Mouse (Mus musculus) midbrain, embryonic 10.5 days (tissue): ENCODE results near the gene Arfip2. TPM values are rescaled to one million over a fixed set of nuclear protein-coding genes. Genes with fewer than 3 reads are reported as not detected.

ENCODE experiments used
- DNase-seq: peaks from one replicate; pipeline ENCODE4 v3.0.0-alpha.2; 2017; ENCODE audit warnings: low spot score
- H3K27ac ChIP-seq: fragments of 300-500 bp; sonication (generic); replicated peaks from 2 replicates; pipeline ENCODE4 v1.5.1; 2016; ENCODE audit warnings: mild to moderate bottlenecking
- H3K27me3 ChIP-seq: fragments of 300-500 bp; sonication (generic); 2 replicates; pipeline ENCODE4 v1.6.1; 2016; ENCODE audit warnings: low read depth, mild to moderate bottlenecking; ENCODE audit not compliant: poor library complexity, severe bottlenecking
- H3K36me3 ChIP-seq: fragments of 300-500 bp; sonication (generic); 2 replicates; pipeline ENCODE4 v1.6.1; 2016; ENCODE audit warnings: mild to moderate bottlenecking, moderate library complexity
- H3K4me1 ChIP-seq: fragments of 300-500 bp; sonication (generic); 2 replicates; pipeline ENCODE4 v1.6.1; 2016
- H3K4me3 ChIP-seq: fragments of 300-500 bp; sonication (generic); 2 replicates; pipeline ENCODE4 v1.5.1; 2016; ENCODE audit warnings: mild to moderate bottlenecking, moderate library complexity
- H3K9me3 ChIP-seq: fragments of 300-500 bp; sonication (generic); replicated peaks from 2 replicates; pipeline ENCODE4 v1.6.1; 2016; ENCODE audit warnings: mild to moderate bottlenecking
- WGBS: fragments of 180-500 bp; shearing (Covaris S2); methylation state at CpG from one replicate; pipeline ENCODE4 v1.1.7; 2016; 5-methylcytosine and 5-hydroxymethylcytosine counted together
- polyA plus RNA-seq: library from polyadenylated mRNA; unstranded; fragments of >200 nt; fragmentation: Nextera tagmentation; extraction: Ambion mirVana; gene quantifications from 2 replicates; pipeline ENCODE4 v1.2.1, GENCODE M21; 2016

The Arfip2 gene
- polyA plus RNA-seq, 1 experiment from 2014 or later: 57.5 TPM

DNA sequence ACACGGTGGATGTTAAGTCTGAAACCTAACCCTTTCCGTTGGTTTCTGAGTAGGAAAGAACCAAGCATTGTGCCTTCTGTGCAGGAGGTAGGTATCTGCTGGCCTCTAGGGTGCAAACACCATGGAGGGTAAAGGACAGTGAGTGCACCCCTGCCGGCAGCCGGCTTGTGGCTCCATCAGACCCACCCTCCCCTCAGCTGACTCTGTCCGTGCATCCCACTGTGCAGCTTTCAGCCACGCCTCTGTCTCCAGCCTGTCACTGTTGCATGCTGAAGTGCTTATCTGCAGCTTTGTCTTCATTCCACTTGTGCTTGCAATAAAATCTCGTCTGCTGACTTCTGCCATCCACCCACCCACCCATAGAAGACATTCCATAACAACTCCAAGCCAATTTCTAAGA is 50.1 kb downstream of the Arfip2 start:
- no peak for DNase-seq
- Histone ChIP-seq H3K27me3 (no peaks in the 10 kb centered on the region), H3K27ac (no peak overlapping the region), H3K4me3 (no peak overlapping the region), H3K36me3 (no peaks in the 10 kb centered on the region), H3K9me3 (no peaks in the 10 kb centered on the region), H3K4me1 (no peaks in the 10 kb centered on the region)
- WGBS: 18% methylated on average over 7 of the region's 7 CpGs

DNA sequence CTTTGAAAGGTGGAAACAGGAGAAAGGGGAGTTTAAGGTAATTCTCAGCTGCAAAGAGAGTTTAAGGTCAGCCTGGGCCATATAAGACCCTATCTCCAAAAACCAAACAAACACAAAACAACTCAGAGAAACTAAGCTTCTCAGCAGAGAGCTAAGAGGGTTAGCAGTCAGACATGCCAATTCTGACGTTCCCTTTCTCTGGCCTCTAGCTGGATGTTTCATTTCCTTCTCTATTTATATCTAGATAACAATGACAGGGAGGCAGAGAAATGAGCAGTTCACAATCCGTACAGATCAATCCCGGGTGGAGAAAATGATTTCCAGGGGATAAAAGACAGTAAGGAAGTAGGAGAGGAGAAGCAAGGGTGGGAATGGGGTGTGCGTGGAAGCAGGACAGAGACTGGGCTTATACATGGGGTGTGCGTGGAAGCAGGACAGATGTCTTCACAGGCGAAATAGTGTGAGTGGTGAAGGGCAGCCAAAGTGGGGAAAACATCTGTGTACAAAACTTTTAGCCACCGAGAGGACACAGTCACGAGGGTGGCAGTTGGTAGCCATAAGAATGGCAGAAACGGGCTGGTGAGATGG is 51.8 kb downstream of the Arfip2 start:
- no peak overlapping the region for H3K27ac ChIP-seq
- DNase-seq: no peak
- H3K9me3 ChIP-seq: no peaks in the 10 kb centered on the region
- H3K4me3 ChIP-seq: no peak overlapping the region
- H3K36me3 ChIP-seq: no peaks in the 10 kb centered on the region
- no peaks in the 10 kb centered on the region for H3K27me3 ChIP-seq
- WGBS: 85% methylated on average over 9 of the region's 9 CpGs
- no peaks in the 10 kb centered on the region for H3K4me1 ChIP-seq

Other genes starting within 250 kb of the Arfip2 start
- 38.6 and 39.3 TPM in 2 replicates for gene Fam160a2, start 240.4 kb downstream of the Arfip2 start, polyA plus RNA-seq
- 0.12 TPM in 1 of 2 replicates, not detected in the other for gene Cnga4, start 235.8 kb downstream of the Arfip2 start, polyA plus RNA-seq
- gene Cckbr, start 214.7 kb downstream of the Arfip2 start, polyA plus RNA-seq: 0.20 and 0.27 TPM in 2 replicates
- gene Cavin3, start 158.1 kb downstream of the Arfip2 start, polyA plus RNA-seq: 19.8 and 20.5 TPM in 2 replicates
- 34.2 and 41.7 TPM in 2 replicates for gene Smpd1, start 86.1 kb downstream of the Arfip2 start, polyA plus RNA-seq
- gene Apbb1, start 58.8 kb downstream of the Arfip2 start, polyA plus RNA-seq: 112 and 134 TPM in 2 replicates
- 0.07 and 0.17 TPM in 2 replicates for gene Hpx, start 40.3 kb downstream of the Arfip2 start, polyA plus RNA-seq
- gene Trim3, start 6.8 kb downstream of the Arfip2 start, polyA plus RNA-seq: 30.3 and 36.0 TPM in 2 replicates
- gene Timm10b, start 360 bp downstream of the Arfip2 start, polyA plus RNA-seq: 164 TPM in 2 replicates
- 8.1 and 12.0 TPM in 2 replicates for gene Gm45799, start 136 bp upstream of the Arfip2 start, polyA plus RNA-seq
- 0.40 and 0.41 TPM in 2 replicates for gene Dnhd1, start 10.4 kb upstream of the Arfip2 start, polyA plus RNA-seq
- gene Ilk, start 96.2 kb upstream of the Arfip2 start, polyA plus RNA-seq: 236 and 240 TPM in 2 replicates
- gene Rrp8, start 97.0 kb upstream of the Arfip2 start, polyA plus RNA-seq: 35.4 and 44.0 TPM in 2 replicates
- gene Taf10, start 103.9 kb upstream of the Arfip2 start, polyA plus RNA-seq: 160 and 188 TPM in 2 replicates
- gene Tpp1, start 111.8 kb upstream of the Arfip2 start, polyA plus RNA-seq: 66.1 and 66.9 TPM in 2 replicates
- 6.7 and 10.1 TPM in 2 replicates for gene Dchs1, start 147.2 kb upstream of the Arfip2 start, polyA plus RNA-seq
- 293 and 320 TPM in 2 replicates for gene Mrpl17, start 170.7 kb upstream of the Arfip2 start, polyA plus RNA-seq